Mouse (Mus musculus): ENCODE data around the gene Tshz2. TPM values are rescaled to one million over a fixed set of nuclear protein-coding genes. Genes with fewer than 3 reads are reported as not detected.
A peak's percentile ranks its signal among the peaks of the same experiment; 100 is the strongest.

Tshz2 gene
- polyA plus RNA-seq, 1 experiment from 2014 or later, result 7.6 TPM

GRCm38 (mm10) chr2:169606901-169607678, 25.7 kb upstream of the Tshz2 start:
- peaks cover 68% of the 10 kb centered on the region for H3K4me1 ChIP-seq
- H3K4me3 ChIP-seq, result no peak overlapping the region
- H3K27me3 ChIP-seq (ENCODE audit: low read depth, poor library complexity, severe bottlenecking), result no peaks in the 10 kb centered on the region; the same call in 1 of the 2 replicates
- DNase-seq (ENCODE audit: low spot score), result no peak
- H3K27ac ChIP-seq, result peak overlapping the region; percentile 2; the same call in 1 of the 2 replicates
- H3K36me3 ChIP-seq, result no peaks in the 10 kb centered on the region
- 79% methylated on average over 13 of the region's 13 CpGs for WGBS
- no peaks in the 10 kb centered on the region for H3K9me3 ChIP-seq (replicated peaks)

- peaks cover 72% of the 10 kb centered on the region for H3K4me1 ChIP-seq
- H3K27me3 ChIP-seq (ENCODE audit: low read depth, poor library complexity, severe bottlenecking), result no peaks in the 10 kb centered on the region; the same call in 1 of the 2 replicates
- H3K36me3 ChIP-seq, result no peaks in the 10 kb centered on the region
- peak overlapping the region; percentile 53 for H3K27ac ChIP-seq
- no peak for DNase-seq (ENCODE audit: low spot score)
- no peaks in the 10 kb centered on the region for H3K9me3 ChIP-seq (replicated peaks)
- 46% methylated on average over 2 of the region's 2 CpGs for WGBS
- no peak overlapping the region for H3K4me3 ChIP-seq
Measured at GRCm38 (mm10) chr2:169607787-169608186, 25.0 kb upstream of the Tshz2 start.

DNA sequence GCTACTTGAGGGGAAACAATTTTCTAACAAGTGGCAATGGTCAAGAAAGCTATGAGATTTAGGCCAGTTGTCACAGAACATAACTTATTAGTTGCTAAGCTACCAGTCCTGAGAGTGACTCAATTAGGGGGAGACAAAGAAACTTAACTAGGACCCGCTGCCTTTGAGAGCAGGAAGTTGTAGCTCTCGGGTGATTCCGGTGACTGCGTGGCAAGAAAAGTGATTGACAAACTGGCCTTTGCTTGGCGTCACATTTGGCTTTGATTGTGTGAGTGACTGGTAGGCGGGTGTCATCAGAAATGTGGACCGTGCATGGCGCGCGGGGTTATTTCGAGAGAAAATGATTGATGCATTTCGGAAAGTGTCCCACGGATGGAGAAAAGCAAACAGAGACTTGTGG, 22.9 kb upstream of the Tshz2 start:
- peak overlapping the region; percentile 87 for H3K27ac ChIP-seq
- 11% methylated on average over 13 of the region's 13 CpGs for WGBS
- no peaks in the 10 kb centered on the region for H3K9me3 ChIP-seq (replicated peaks)
- H3K4me3 ChIP-seq, result peak overlapping the region; percentile 42
- peaks cover 77% of the 10 kb centered on the region for H3K4me1 ChIP-seq
- H3K27me3 ChIP-seq (ENCODE audit: low read depth, poor library complexity, severe bottlenecking), result no peaks in the 10 kb centered on the region; the same call in 1 of the 2 replicates
- DNase-seq (ENCODE audit: low spot score), result peak; percentile 71
- H3K36me3 ChIP-seq, result no peaks in the 10 kb centered on the region

DNA sequence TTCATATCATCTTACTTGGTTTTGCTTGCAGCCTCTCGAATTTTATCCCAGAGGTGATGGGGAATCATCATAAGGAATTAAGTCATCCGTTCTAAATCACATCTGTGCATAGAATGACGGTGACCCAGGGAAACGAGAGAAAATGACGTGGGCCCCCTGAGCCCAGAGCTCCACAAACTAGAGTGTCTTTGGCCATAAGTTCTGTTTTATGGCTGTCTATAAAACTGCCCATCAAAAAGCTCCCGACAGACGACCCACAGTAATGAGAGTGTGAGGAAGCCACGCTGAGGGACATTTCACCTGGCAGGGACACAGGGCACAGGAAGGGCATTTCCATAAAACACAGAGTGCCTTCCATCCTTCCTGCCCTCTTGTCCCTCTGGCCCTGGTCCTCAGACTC, 21.9 kb upstream of the Tshz2 start:
- Histone ChIP-seq H3K27ac (peak overlapping the region; percentile 87), H3K36me3 (no peaks in the 10 kb centered on the region), H3K9me3 (replicated peaks) (no peaks in the 10 kb centered on the region), H3K4me3 (peak overlapping the region; percentile 42), H3K4me1 (peaks cover 74% of the 10 kb centered on the region), H3K27me3 (ENCODE audit: low read depth, poor library complexity, severe bottlenecking) (no peaks in the 10 kb centered on the region)
- DNase-seq (ENCODE audit: low spot score), result no peak
- WGBS, result 27% methylated on average over 8 of the region's 8 CpGs

GRCm38 (mm10) chr2:169611557-169611956, 21.3 kb upstream of the Tshz2 start:
- H3K36me3 ChIP-seq, result no peaks in the 10 kb centered on the region
- no peaks in the 10 kb centered on the region for H3K27me3 ChIP-seq (ENCODE audit: low read depth, poor library complexity, severe bottlenecking)
- H3K9me3 ChIP-seq (replicated peaks), result no peaks in the 10 kb centered on the region
- 28% methylated on average over 7 of the region's 7 CpGs for WGBS
- H3K27ac ChIP-seq, result peak overlapping the region; percentile 87; the same call in 1 of the 2 replicates
- H3K4me1 ChIP-seq, result peaks cover 71% of the 10 kb centered on the region
- no peak overlapping the region for H3K4me3 ChIP-seq
- no peak for DNase-seq (ENCODE audit: low spot score)

DNA sequence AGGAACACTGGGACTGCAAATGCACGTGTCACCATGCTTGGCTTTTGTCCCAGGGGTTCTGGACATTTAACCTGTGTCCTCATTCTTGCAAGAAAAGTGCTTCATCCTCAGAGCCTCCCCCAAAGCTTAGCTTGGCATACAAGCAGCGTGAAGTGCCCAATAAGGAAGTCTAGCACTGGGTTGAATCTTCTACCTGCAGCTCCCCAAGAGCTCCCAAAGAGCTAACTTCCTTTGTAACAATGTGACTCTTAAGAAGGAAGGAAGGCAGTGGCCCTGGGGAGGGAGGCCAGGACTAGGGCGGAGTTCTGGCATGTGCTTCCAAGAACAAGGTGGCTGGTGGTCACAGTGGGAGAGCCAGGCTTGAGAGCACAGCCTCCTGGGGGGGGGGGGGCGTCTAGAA, 18.1 kb upstream of the Tshz2 start:
- 65% methylated on average over 4 of the region's 4 CpGs for WGBS
- Histone ChIP-seq H3K9me3 (replicated peaks) (no peaks in the 10 kb centered on the region), H3K36me3 (no peaks in the 10 kb centered on the region), H3K27ac (peak overlapping the region; percentile 69), H3K27me3 (ENCODE audit: low read depth, poor library complexity, severe bottlenecking) (no peaks in the 10 kb centered on the region), H3K4me1 (peaks cover 41% of the 10 kb centered on the region), H3K4me3 (no peak overlapping the region)
- no peak for DNase-seq (ENCODE audit: low spot score)

- WGBS, result 69% methylated on average over 6 of the region's 6 CpGs
- H3K36me3 ChIP-seq, result no peaks in the 10 kb centered on the region
- no peak overlapping the region for H3K4me3 ChIP-seq
- H3K27ac ChIP-seq, result 0 out of 2 replicates have a peak overlapping the region, but pooled peaks have one; percentile 11
- H3K9me3 ChIP-seq (replicated peaks), result no peaks in the 10 kb centered on the region
- DNase-seq (ENCODE audit: low spot score), result no peak
- H3K27me3 ChIP-seq (ENCODE audit: low read depth, poor library complexity, severe bottlenecking), result no peaks in the 10 kb centered on the region
- H3K4me1 ChIP-seq, result peaks cover 39% of the 10 kb centered on the region
Measured at GRCm38 (mm10) chr2:169615998-169616397, 16.8 kb upstream of the Tshz2 start.

GRCm38 (mm10) chr2:169621201-169621710, 11.6 kb upstream of the Tshz2 start:
- Histone ChIP-seq H3K36me3 (no peaks in the 10 kb centered on the region), H3K4me3 (peak overlapping the region; percentile 39), H3K4me1 (peaks cover 33% of the 10 kb centered on the region), H3K27me3 (ENCODE audit: low read depth, poor library complexity, severe bottlenecking) (no peaks in the 10 kb centered on the region), H3K27ac (peak overlapping the region; percentile 86), H3K9me3 (replicated peaks) (no peaks in the 10 kb centered on the region)
- peak; percentile 79 for DNase-seq (ENCODE audit: low spot score)
- 13% methylated on average over 15 of the region's 15 CpGs for WGBS

- Histone ChIP-seq H3K36me3 (no peaks in the 10 kb centered on the region), H3K27me3 (ENCODE audit: low read depth, poor library complexity, severe bottlenecking) (no peaks in the 10 kb centered on the region), H3K9me3 (replicated peaks) (no peaks in the 10 kb centered on the region), H3K4me1 (peaks cover 31% of the 10 kb centered on the region), H3K4me3 (no peak overlapping the region), H3K27ac (no peak overlapping the region)
- WGBS, result 83% methylated on average over 3 of the region's 3 CpGs
- DNase-seq (ENCODE audit: low spot score), result no peak
Measured at GRCm38 (mm10) chr2:169630070-169630469, 2.7 kb upstream of the Tshz2 start.

- H3K9me3 ChIP-seq (replicated peaks), result no peaks in the 10 kb centered on the region
- DNase-seq (ENCODE audit: low spot score), result peak; percentile 68
- H3K36me3 ChIP-seq, result no peaks in the 10 kb centered on the region
- WGBS, result 0% methylated on average over 38 of the region's 38 CpGs
- H3K4me3 ChIP-seq, result peak overlapping the region; percentile 83
- no peaks in the 10 kb centered on the region for H3K27me3 ChIP-seq (ENCODE audit: low read depth, poor library complexity, severe bottlenecking)
- peak overlapping the region; percentile 97 for H3K27ac ChIP-seq
- H3K4me1 ChIP-seq, result peaks cover 67% of the 10 kb centered on the region
Measured at GRCm38 (mm10) chr2:169633491-169634289, 877 bp downstream of the Tshz2 start.

DNA sequence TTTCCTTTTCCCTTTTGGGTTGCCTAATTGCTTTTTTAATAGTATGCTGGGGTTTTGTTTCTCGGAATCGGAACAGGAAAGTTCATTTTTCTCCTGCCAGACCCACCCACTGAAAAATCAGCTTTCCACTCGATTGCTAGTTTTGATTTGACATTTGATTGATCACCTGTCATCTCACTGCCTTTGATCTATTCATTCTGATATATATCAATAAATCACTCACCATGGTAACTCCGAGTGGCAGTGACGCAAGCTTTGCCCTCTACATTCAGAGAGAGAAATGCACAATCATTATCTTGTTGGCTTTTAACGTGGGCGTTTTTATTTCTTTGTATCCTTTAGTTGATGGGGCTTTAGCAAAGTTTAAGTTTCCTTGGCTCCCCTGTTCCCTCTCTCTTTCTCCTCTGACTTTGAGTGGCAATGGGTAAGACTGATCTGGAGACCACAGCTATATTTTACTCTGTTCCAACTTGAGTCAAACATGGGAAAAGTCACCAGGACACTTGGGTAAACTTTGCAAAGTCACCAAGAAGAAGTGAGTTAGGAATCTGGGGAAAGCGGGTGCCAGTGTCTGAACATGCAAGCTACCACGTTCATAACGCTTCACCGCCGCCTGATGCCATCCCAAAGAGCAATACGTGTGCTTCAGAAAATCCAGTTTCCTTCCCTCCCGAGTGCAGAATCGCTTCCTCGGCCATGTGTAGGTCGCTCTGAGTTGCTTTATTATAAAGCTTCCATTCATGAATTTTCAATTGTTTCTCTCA, 2.0 kb downstream of the Tshz2 start:
- H3K4me1 ChIP-seq, result peaks cover 71% of the 10 kb centered on the region
- no peaks in the 10 kb centered on the region for H3K27me3 ChIP-seq (ENCODE audit: low read depth, poor library complexity, severe bottlenecking)
- no peaks in the 10 kb centered on the region for H3K9me3 ChIP-seq (replicated peaks)
- 38% methylated on average over 17 of the region's 17 CpGs for WGBS
- no peaks in the 10 kb centered on the region for H3K36me3 ChIP-seq
- H3K27ac ChIP-seq, result peak overlapping the region; percentile 97
- DNase-seq (ENCODE audit: low spot score), result peak; percentile 43
- H3K4me3 ChIP-seq, result peak overlapping the region; percentile 83

GRCm38 (mm10) chr2:169635428-169635827, 2.6 kb downstream of the Tshz2 start:
- 40% methylated on average over 7 of the region's 7 CpGs for WGBS

More at GRCm38 (mm10) chr2:169635428-169635827, 2.6 kb downstream of the Tshz2 start:
- Histone ChIP-seq H3K4me1 (peaks cover 71% of the 10 kb centered on the region), H3K4me3 (peak overlapping the region; percentile 83), H3K27me3 (ENCODE audit: low read depth, poor library complexity, severe bottlenecking) (no peaks in the 10 kb centered on the region), H3K27ac (peak overlapping the region; percentile 97), H3K36me3 (no peaks in the 10 kb centered on the region), H3K9me3 (replicated peaks) (no peaks in the 10 kb centered on the region)
- no peak for DNase-seq (ENCODE audit: low spot score)

Data from limb, embryonic 10.5 days (tissue).